Mouse (Mus musculus): Measurements from ENCODE around the gene Ctcf. TPM values are rescaled to one million over a fixed set of nuclear protein-coding genes. Genes with fewer than 3 reads are reported as not detected.

Gene Ctcf
- polyA plus RNA-seq, 1 experiment from 2014 or later = 128 TPM

- no peak overlapping the region for H3K4me3 ChIP-seq (ENCODE audit: low read depth, low read length)
- 3% methylated on average over 3 of the region's 3 CpGs for WGBS
- no peaks in the 10 kb centered on the region; the same call in 1 of the 2 replicates for H3K36me3 ChIP-seq (ENCODE audit: control insufficient read depth, insufficient read depth, low read length)
- H3K9me3 ChIP-seq (ENCODE audit: control insufficient read depth, low read length) = no peaks in the 10 kb centered on the region
- H3K4me1 ChIP-seq (ENCODE audit: control insufficient read depth, insufficient read depth, low read length) = no peaks in the 10 kb centered on the region
- H3K4me2 ChIP-seq (ENCODE audit: low read depth, severe bottlenecking) = no peak overlapping the region
- H3K27ac ChIP-seq (replicated peaks; ENCODE audit: low read depth, low read length) = no peak overlapping the region
- no peak overlapping the region for H3K9ac ChIP-seq (ENCODE audit: low read length)
- DNase-seq (ENCODE audit: low spot score) (peak; percentile 95), ATAC-seq (ENCODE audit: insufficient number of reproducible peaks, low FRiP score, low TSS enrichment, low read depth) (no peak)
- no peaks in the 10 kb centered on the region for H3K27me3 ChIP-seq (ENCODE audit: control insufficient read depth, insufficient read depth, low read length)
These were observed 77.8 kb downstream of the Ctcf start for GRCm38 (mm10) chr8:105714139-105714538.

- Histone ChIP-seq H3K9ac (ENCODE audit: low read length) (no peak overlapping the region), H3K27ac (replicated peaks; ENCODE audit: low read depth, low read length) (no peak overlapping the region), H3K4me1 (ENCODE audit: control insufficient read depth, insufficient read depth, low read length) (no peaks in the 10 kb centered on the region), H3K4me3 (ENCODE audit: low read depth, low read length) (no peak overlapping the region), H3K36me3 (ENCODE audit: control insufficient read depth, insufficient read depth, low read length) (no peaks in the 10 kb centered on the region; the same call in 1 of the 2 replicates), H3K27me3 (ENCODE audit: control insufficient read depth, insufficient read depth, low read length) (no peaks in the 10 kb centered on the region), H3K4me2 (ENCODE audit: low read depth, severe bottlenecking) (no peak overlapping the region), H3K9me3 (ENCODE audit: control insufficient read depth, low read length) (no peaks in the 10 kb centered on the region)
- DNase-seq (ENCODE audit: low spot score) (no peak), ATAC-seq (ENCODE audit: insufficient number of reproducible peaks, low FRiP score, low TSS enrichment, low read depth) (no peak)
- WGBS = 89% methylated on average over 6 of the region's 6 CpGs
These were observed 78.7 kb downstream of the Ctcf start for GRCm38 (mm10) chr8:105715042-105715441.

GRCm38 (mm10) chr8:105716302-105716945 is 80.1 kb downstream of the Ctcf start:
- H3K27me3 ChIP-seq (ENCODE audit: control insufficient read depth, insufficient read depth, low read length) = no peaks in the 10 kb centered on the region
- H3K4me2 ChIP-seq (ENCODE audit: low read depth, severe bottlenecking) = no peak overlapping the region
- H3K9me3 ChIP-seq (ENCODE audit: control insufficient read depth, low read length) = no peaks in the 10 kb centered on the region
- no peaks in the 10 kb centered on the region; the same call in 1 of the 2 replicates for H3K36me3 ChIP-seq (ENCODE audit: control insufficient read depth, insufficient read depth, low read length)
- H3K9ac ChIP-seq (ENCODE audit: low read length) = no peak overlapping the region
- H3K4me3 ChIP-seq (ENCODE audit: low read depth, low read length) = no peak overlapping the region
- no peak overlapping the region for H3K27ac ChIP-seq (replicated peaks; ENCODE audit: low read depth, low read length)
- DNase-seq (ENCODE audit: low spot score) = no peak
- 92% methylated on average over 15 of the region's 15 CpGs for WGBS
- no peak for ATAC-seq (ENCODE audit: insufficient number of reproducible peaks, low FRiP score, low TSS enrichment, low read depth)
- H3K4me1 ChIP-seq (ENCODE audit: control insufficient read depth, insufficient read depth, low read length) = no peaks in the 10 kb centered on the region

GRCm38 (mm10) chr8:105719637-105720036 is 83.3 kb downstream of the Ctcf start:
- 88% methylated on average over 4 of the region's 4 CpGs for WGBS
- Histone ChIP-seq H3K27me3 (ENCODE audit: control insufficient read depth, insufficient read depth, low read length) (no peaks in the 10 kb centered on the region), H3K9ac (ENCODE audit: low read length) (no peak overlapping the region), H3K36me3 (ENCODE audit: control insufficient read depth, insufficient read depth, low read length) (no peaks in the 10 kb centered on the region; the same call in 1 of the 2 replicates), H3K4me1 (ENCODE audit: control insufficient read depth, insufficient read depth, low read length) (no peaks in the 10 kb centered on the region), H3K9me3 (ENCODE audit: control insufficient read depth, low read length) (no peaks in the 10 kb centered on the region), H3K27ac (replicated peaks; ENCODE audit: low read depth, low read length) (no peak overlapping the region), H3K4me3 (ENCODE audit: low read depth, low read length) (no peak overlapping the region), H3K4me2 (ENCODE audit: low read depth, severe bottlenecking) (no peak overlapping the region)
- DNase-seq (ENCODE audit: low spot score) = no peak
- no peak for ATAC-seq (ENCODE audit: insufficient number of reproducible peaks, low FRiP score, low TSS enrichment, low read depth)

GRCm38 (mm10) chr8:105722861-105723260 is 86.5 kb downstream of the Ctcf start:
- Histone ChIP-seq H3K4me3 (ENCODE audit: low read depth, low read length) (no peak overlapping the region), H3K9ac (ENCODE audit: low read length) (no peak overlapping the region), H3K4me1 (ENCODE audit: control insufficient read depth, insufficient read depth, low read length) (no peaks in the 10 kb centered on the region), H3K27ac (replicated peaks; ENCODE audit: low read depth, low read length) (no peak overlapping the region), H3K9me3 (ENCODE audit: control insufficient read depth, low read length) (no peaks in the 10 kb centered on the region), H3K27me3 (ENCODE audit: control insufficient read depth, insufficient read depth, low read length) (no peaks in the 10 kb centered on the region), H3K4me2 (ENCODE audit: low read depth, severe bottlenecking) (no peak overlapping the region), H3K36me3 (ENCODE audit: control insufficient read depth, insufficient read depth, low read length) (peaks cover 3% of the 10 kb centered on the region; the same call in 1 of the 2 replicates)
- 94% methylated on average over 9 of the region's 9 CpGs for WGBS
- DNase-seq (ENCODE audit: low spot score) (no peak), ATAC-seq (ENCODE audit: insufficient number of reproducible peaks, low FRiP score, low TSS enrichment, low read depth) (no peak)

GRCm38 (mm10) chr8:105725726-105726125 is 89.4 kb downstream of the Ctcf start:
- H3K4me3 ChIP-seq (ENCODE audit: low read depth, low read length) = no peak overlapping the region
- no peak overlapping the region for H3K27ac ChIP-seq (replicated peaks; ENCODE audit: low read depth, low read length)
- H3K4me2 ChIP-seq (ENCODE audit: low read depth, severe bottlenecking) = no peak overlapping the region
- no peaks in the 10 kb centered on the region for H3K27me3 ChIP-seq (ENCODE audit: control insufficient read depth, insufficient read depth, low read length)
- ATAC-seq (ENCODE audit: insufficient number of reproducible peaks, low FRiP score, low TSS enrichment, low read depth) (no peak), DNase-seq (ENCODE audit: low spot score) (no peak)
- WGBS = 73% methylated on average over 5 of the region's 5 CpGs
- no peaks in the 10 kb centered on the region for H3K4me1 ChIP-seq (ENCODE audit: control insufficient read depth, insufficient read depth, low read length)
- H3K36me3 ChIP-seq (ENCODE audit: control insufficient read depth, insufficient read depth, low read length) = peaks cover 3% of the 10 kb centered on the region; the same call in 1 of the 2 replicates
- H3K9ac ChIP-seq (ENCODE audit: low read length) = no peak overlapping the region
- no peaks in the 10 kb centered on the region for H3K9me3 ChIP-seq (ENCODE audit: control insufficient read depth, low read length)

- H3K27me3 ChIP-seq (ENCODE audit: control insufficient read depth, insufficient read depth, low read length) = no peaks in the 10 kb centered on the region
- H3K9ac ChIP-seq (ENCODE audit: low read length) = no peak overlapping the region
- H3K27ac ChIP-seq (replicated peaks; ENCODE audit: low read depth, low read length) = no peak overlapping the region
- H3K4me3 ChIP-seq (ENCODE audit: low read depth, low read length) = no peak overlapping the region
- 88% methylated on average over 18 of the region's 18 CpGs for WGBS
- H3K4me2 ChIP-seq (ENCODE audit: low read depth, severe bottlenecking) = no peak overlapping the region
- no peak for ATAC-seq (ENCODE audit: insufficient number of reproducible peaks, low FRiP score, low TSS enrichment, low read depth)
- H3K4me1 ChIP-seq (ENCODE audit: control insufficient read depth, insufficient read depth, low read length) = no peaks in the 10 kb centered on the region
- H3K9me3 ChIP-seq (ENCODE audit: control insufficient read depth, low read length) = no peaks in the 10 kb centered on the region
- peaks cover 3% of the 10 kb centered on the region; the same call in 1 of the 2 replicates for H3K36me3 ChIP-seq (ENCODE audit: control insufficient read depth, insufficient read depth, low read length)
- no peak for DNase-seq (ENCODE audit: low spot score)
These were observed 91.2 kb downstream of the Ctcf start for GRCm38 (mm10) chr8:105727397-105728124.

GRCm38 (mm10) chr8:105732186-105732585 is 95.8 kb downstream of the Ctcf start:
- WGBS = 87% methylated on average over 5 of the region's 5 CpGs
- peaks cover 3% of the 10 kb centered on the region; the same call in 1 of the 2 replicates for H3K36me3 ChIP-seq (ENCODE audit: control insufficient read depth, insufficient read depth, low read length)
- no peak for ATAC-seq (ENCODE audit: insufficient number of reproducible peaks, low FRiP score, low TSS enrichment, low read depth)
- no peak for DNase-seq (ENCODE audit: low spot score)
- no peaks in the 10 kb centered on the region for H3K9me3 ChIP-seq (ENCODE audit: control insufficient read depth, low read length)
- H3K4me2 ChIP-seq (ENCODE audit: low read depth, severe bottlenecking) = no peak overlapping the region
- H3K4me3 ChIP-seq (ENCODE audit: low read depth, low read length) = no peak overlapping the region
- H3K27me3 ChIP-seq (ENCODE audit: control insufficient read depth, insufficient read depth, low read length) = no peaks in the 10 kb centered on the region
- H3K9ac ChIP-seq (ENCODE audit: low read length) = no peak overlapping the region
- H3K4me1 ChIP-seq (ENCODE audit: control insufficient read depth, insufficient read depth, low read length) = no peaks in the 10 kb centered on the region
- no peak overlapping the region for H3K27ac ChIP-seq (replicated peaks; ENCODE audit: low read depth, low read length)

Data from limb, embryonic 11.5 days (tissue).